Mouse (Mus musculus) embryo, embryonic 10.5 days (tissue): Measurements from ENCODE around the gene Nr1h3.

Source experiments
- DNase-seq: peaks from one replicate; pipeline ENCODE4 v3.0.0-alpha.2; 2015; ENCODE audit warnings: low spot score

Nr1h3 gene

DNA sequence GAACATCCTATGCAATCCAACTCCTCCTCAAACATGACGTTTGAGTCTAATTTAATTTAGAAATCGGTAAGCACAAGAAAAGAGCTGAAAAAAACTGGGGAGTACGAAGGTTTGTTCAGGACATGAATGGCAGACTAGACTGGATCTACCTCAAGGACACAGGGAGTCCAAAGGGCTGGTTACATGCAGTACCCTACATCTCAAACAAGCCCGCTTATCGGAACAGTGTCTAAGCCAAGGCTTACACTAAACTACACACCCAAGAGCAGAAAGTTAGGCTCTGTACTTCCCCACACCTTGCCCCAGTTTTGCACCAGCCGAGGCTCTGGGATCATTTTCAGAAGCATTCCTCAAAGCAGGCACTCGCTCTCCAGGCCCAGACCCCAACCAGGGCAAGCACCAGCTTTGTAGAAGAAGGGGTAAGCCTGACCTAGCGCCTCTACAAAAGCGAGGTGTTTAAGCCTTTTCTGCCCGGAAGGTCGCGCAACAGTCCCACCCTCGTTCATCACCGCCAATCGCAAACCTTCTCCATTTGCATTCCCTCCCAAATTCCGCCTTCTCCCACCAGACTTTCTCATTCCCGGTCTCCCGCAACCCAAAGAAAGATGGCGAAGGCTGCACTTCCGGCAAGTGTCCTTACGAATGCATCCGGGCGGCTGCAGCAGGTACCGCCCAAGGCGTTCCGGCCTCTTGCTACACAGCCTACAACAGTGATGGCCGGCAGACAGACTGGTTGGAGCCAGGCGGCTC lies at the start of gene Nr1h3, which contains the start of gene Acp2:
Gene Nr1h3, minus strand, starts transcription at position 613 of the 750 bp plus-strand sequence.
Gene Acp2, plus strand, starts transcription at position 664 of the 750 bp plus-strand sequence.
- DNase-seq = peak; percentile 96

DNA sequence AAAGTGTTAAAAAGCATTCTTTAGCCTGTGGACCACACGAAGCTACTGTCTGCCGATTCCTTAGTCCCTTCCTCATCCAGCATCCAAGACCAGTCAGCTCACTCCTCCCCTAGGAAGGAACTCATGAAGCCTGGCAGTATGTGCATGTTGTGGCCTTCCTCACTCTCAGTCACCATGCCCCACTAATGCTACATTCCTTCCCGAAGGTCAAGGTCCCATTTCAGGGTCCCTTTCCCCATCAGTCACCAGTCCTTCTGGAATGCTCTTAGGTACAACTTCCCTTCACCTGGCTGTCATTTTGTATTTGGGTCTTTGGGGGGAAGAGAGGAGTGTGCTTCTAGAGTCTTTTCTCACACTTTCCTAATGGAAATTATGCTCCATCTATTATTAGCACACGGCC lies 49.4 kb upstream of the Nr1h3 start:
- no peak for DNase-seq

DNA sequence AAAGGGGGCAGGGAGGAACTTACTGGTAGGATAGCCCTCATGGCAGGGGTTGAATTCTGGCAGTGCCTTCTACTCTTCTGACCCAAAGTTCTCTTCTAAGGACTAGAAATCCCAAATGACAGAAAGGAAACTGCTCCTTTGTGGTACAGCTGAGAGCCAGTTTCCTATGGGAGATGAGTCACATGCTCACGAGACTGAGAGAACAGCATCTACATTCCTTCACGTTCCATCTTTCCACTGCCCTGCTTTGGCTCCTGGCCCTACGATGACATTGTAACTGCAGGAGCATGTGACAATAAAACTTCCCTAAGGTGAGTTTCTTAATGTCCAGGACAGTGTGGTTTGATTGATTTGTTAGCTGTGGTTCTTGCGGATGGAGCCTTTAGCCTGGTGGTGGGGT lies 45.7 kb upstream of the Nr1h3 start:
- DNase-seq = no peak

DNA sequence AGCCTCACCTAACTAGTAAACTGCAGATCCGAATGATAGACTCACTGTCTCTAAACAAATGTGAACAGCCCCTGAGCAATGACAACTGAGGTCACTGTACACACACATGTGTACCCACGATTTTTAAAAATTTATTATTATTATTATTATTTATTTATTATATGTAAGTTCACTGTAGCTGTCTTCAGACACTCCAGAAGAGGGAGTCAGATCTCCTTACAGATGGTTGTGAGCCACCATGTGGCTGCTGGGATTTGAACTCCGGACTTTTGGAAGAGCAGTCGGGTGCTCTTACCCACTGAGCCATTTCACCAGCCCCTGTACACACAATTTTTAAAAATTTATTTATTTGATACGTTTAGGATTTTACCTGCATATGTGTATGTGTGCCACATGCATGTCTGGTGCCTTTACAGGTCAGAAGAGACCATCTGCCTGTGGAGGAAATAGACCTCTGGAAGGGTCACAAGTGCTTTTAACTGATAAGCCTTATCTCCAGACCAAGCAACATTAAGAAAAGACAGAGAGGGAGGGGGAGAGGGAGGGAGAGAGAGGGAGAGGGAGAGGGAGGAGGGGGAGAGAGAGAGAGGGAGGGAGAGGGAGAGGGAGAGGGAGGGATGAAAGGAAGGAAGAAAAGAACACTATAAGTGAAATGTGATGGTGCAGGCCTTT lies 42.1 kb upstream of the Nr1h3 start:
- DNase-seq = no peak

DNA sequence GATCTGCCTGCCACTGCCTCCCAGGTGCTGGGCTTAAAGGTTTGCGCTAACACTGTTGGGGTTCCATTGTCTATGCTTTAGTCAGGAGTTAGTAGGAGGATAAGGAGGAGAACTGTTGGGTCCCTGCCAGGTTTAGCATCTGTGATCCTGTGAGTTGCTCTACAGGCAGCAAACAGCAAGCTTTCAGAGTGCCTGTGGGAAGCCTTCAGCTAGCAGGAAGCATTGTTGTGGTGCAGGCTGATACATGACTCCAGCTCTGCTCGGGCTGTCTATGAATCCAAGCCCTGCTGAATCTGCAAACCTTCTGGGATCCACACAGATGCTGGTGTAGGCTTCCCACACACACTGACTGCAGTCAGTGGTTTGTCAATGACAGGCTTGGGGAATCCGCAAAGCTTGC lies 40.8 kb upstream of the Nr1h3 start:
- no peak for DNase-seq

DNA sequence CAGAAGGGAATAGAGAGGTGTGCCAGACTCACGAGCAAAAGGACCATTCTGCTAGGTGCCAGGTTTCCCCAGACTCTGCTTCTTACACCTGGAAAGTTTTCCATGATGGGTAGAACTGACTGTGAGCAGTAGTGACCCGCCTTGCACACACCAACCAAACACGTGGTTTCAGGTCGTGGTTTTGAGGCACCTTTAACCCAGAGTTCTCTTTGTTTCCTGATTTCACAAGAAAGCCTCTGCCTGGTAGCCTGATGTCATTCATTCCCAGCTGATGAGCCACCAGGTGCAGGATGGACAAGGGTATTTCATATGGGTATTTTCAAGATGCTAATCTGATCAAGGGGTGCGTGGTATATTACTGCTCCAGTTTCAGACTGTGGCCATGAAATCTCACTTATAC lies 39.9 kb upstream of the Nr1h3 start:
- no peak for DNase-seq

DNA sequence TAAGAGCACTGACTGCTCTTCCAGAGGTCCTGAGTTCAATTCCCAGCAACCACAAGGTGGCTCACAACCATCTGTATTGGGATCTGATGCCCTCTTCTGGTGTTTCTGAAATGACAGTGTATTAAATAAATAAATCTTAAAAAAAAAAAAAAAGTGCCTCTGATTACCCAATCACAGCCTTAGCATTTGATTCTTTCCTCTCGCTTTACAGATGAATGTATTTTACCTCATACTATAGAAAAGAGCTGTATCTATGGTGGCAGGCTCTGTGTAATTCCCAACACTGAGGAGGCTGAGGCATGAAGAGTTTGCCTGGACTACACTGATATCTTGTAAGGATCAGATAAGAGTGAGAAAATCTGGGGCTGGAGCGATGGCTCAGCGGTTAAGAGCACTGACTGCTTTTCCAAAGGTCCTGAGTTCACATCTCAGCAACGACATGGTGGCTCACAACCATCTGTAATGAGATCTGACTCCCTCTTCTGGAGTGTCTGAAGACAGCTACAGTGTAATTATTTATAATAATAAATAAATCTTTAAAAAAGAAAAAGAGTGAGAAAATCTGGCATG lies 35.0 kb upstream of the Nr1h3 start:
- peak; percentile 42 for DNase-seq

DNA sequence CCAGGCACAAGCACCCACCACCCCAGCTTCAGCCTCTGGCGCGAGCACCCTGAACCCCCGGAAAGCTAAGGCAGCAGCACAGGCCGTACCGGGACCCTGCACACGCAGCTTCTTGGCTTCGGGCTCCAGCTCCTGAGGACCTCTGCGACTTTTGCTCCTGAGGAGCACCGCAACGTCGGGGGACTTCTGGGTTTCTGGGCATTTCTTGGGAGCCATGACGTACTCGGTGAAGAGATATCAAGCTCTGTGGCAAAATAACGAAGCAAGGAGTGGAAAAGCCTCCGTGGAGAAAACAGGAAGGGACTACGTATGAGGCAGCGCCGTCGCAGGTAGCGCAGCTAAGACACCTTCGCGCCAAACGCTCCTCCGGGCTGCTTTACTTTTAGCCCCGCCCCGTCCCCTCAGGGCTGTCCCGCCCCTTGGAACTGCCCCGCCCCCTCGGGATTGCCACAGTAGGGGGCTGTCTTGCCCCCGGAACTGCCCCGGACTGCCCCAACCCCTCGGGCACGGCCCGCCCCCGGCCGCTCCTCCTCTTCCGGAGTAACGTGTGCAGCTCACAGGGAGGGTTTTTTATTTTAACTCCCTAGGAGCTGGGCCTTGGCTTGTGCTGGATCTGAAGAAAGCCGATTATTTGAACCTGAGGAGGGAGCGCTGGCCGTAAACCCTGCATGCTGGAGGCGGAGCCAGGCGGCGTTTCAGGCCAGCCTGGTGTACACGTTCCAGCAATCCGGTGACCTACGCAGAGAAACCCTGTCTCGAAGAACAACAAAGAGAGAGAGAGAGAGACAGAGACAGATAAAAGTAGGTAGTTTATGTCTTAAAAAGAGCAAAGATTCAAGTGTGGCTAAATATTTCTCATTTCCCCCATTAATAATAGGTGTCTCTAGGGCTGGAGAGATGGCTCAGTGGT lies 34.2 kb upstream of the Nr1h3 start, which contains the start of gene Ddb2:
Gene Ddb2, minus strand, starts transcription at position 382 of the 910 bp plus-strand sequence.
- DNase-seq = peak; percentile 97

DNA sequence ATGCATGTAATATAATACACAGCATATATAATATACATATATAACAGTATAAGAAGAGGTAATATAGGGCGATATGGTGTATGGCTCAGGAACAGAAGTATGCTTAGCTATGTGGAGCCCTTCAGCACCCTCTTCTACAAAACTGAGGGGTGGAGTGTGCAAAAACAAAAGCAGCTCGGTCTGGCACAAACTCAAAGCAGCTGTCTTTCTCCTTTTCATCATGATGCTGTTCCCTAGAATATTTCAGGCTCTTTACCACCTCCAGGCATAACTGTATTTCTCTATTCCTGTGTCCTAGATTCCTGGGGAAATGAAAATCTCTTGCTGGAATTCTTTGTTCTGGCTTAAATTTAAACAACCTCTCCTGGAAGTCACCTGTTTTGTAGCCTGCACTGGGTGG lies 27.1 kb upstream of the Nr1h3 start:
- no peak for DNase-seq

DNA sequence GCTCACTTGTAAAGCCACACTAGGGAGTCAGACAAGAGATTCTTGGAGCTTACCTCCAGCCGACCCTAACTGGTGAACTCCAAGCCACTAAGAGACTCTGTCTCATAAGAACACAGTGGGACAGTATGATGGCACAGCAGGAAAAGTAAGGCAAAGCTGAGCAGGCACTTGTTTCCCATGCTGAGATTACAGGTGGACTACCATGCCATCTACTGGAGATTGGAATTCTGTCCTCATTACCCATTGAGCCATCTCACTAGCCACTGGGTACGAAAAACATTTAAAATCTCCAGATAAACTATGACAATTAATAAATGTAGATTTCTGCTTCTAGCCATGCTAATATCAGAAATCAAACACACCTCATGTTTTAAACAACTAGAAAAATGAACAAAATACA lies 21.0 kb upstream of the Nr1h3 start:
- no peak for DNase-seq

DNA sequence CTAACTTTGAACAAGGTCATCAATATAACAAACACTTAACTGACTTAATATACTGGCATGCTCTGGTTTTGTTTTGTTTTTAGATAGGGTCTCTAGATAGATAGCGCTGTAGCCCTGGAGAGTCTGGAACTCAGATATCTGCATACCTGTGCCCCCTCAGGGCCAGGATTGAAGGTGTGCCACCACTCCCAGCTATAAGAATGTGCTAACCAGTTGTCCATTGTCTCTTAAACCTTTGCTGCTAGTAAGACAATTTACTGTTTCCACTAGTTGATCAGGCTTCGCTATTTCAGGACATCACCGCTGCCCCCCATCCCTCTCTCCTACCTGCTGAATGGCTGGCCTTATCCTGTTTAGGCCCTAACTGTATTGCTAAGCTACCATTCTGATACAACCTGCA lies 17.9 kb upstream of the Nr1h3 start:
- DNase-seq = no peak

DNA sequence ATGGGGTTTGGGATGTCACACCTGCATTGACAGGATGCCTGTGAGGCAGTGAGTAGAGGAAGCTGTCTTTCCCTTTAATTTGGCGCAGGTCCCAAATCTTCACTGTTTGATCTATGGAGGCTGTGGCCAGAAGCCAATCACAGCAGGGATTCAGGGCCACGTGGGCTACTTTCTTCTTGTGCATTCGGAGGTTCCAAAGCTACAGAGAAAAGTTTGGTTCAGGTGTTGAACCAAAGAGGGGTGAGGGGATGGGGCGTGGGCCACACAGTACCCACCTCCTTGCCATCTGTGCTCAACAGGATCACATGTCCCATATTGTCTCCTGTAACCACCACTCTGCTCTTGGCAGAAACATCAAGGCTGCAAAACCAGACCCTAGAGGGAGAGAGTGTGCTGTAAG lies 14.4 kb upstream of the Nr1h3 start:
- DNase-seq = no peak

DNA sequence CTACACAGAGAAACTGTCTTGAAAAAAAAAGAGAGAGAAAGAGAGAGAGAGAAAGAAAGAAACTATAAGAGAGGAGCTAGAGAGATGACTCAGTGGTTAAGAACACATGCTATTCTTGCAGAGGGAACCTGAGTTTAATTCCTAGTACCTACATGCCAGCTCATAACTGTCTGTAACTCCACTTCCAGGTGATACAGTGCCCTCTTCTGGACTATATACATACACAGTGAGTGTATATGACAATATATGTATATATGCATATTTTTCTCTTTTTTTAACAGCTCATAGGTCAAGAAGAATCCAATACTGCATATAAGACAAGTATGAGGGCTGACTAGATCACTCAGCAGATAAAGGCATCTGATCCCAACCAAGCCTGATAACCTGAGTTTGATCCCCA lies 10.7 kb upstream of the Nr1h3 start:
- DNase-seq = no peak

DNA sequence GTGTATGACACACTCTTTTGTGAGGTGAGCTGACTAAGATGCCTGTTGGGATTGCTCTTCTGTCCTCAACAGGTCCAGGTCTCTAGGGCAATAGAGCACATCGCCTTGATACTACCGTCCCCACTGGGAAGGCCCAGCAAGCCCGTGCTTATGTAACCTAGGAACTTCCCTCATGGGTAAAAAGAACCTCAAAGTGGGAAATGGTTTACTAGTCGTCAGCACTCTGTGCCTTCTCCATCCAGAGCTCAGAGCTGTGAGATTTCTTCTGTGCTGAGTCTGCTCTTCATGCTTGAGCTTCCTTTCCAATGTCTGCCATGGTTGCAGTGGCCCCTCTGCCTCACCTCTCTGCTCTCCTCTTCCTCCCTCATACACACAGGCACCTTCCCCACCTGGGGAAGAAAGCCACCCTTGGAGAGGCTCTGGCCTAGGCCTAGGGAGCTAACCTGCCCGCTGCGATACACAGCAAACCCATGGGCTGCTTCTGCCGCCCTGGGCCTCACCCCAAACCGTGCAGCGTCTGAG lies 3.7 kb upstream of the Nr1h3 start:
- DNase-seq = no peak

DNA sequence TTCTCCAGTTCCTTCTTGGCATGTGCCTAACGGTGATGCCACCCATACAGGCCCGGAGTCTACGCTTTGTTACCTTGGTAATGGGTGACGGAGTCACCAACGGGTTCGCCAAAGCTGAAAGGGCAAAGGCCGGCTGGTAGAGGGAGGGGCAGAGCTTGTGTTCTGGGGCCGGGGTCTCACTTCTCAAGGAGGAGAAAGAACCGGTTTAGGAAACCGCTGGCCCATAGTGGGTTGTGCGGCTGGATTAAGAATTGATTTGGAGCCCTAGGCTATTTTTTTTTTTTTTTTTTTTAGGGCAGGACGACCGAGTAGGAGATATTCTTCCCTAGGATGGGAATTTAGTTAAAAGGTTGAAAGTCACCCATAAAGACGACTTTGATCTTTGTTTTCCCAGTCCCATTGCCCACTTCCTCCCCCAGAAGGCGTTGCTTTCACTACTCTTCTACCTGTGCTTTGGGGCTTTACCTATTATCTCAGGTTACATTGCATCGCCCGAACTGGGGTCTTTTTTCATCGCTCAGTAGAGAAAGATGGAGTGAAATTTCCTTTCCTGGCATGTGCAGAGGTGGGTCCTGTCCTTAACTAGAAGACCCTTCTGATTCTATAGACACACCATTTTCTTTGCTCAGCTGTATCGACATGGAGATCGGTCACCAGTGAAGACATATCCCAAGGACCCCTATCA lies 480 bp upstream of the Nr1h3 start:
- peak; percentile 28 for DNase-seq

DNA sequence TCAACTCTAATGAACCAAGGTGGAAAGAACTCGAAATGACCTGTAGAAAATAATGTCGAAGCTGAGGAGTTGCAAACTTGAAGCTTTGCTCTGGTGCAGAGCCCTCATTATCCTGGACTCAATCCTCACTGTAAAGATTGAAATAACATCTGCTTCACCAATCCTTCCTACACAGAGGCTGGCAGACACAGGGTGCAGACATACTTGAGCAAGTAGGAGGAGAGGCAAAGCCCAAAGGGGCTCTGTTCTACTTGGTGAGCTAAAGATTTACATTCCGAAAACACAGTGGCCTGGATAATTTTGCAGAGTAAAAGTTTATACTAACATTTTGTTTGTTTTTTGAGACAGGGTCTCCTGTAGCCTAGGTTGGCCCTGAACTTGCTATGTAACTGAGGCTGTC lies 3.7 kb downstream of the Nr1h3 start:
- no peak for DNase-seq

DNA sequence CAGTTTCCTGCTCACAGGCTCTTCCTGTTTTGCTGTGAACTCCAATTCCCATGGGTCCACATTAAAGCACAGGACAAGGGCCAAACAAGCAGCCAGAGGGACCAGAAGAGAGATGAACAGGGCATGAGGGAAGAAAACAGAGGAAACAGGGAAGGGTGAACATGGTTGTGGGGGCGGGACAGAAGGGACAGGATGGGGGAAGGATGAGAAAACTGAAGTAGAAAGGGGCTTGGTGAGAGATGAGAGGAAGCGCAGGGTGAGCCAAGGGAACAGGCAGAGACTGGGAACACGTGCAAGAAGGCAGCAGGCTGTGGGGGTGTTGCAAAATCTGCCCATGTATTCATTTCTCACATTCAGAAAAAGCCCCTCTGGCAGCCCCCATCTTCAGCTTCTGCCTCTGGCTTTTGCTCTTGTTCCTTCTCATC lies 6.0 kb downstream of the Nr1h3 start:
- no peak for DNase-seq

DNA sequence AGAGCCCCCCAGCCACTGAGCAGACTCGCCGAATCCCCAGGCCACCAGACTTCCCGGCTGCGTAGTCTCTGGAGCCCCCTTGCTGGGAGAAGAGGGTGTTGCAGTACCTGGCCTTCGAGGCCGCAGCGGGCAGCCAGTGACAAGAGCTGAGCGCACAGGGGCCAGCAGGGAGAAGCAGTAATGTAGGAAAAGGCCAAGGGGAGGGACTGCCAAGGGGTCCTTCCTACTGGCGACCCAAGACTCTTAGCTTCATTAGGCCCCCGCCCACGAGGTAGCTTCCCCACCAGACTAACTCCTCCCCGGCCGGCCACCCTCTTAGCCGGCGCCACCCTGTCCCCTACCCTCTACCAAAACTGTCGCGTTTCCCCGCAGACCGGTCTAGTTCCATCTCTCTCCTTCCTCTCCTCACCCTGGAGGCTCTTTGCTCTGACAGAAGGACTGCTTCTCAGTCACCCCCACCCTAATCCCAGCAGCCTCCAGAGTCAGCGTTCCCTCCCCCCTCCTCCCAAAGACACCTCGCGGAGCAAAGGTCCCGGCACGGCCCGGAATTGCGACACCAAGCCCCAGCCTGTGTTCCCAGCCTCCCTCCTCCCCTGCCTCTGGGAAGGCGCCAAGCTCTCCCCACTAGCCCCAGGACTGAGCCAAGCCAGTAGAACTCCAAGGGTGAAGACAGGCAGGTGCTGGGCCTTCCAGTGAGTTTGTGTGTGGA lies 7.9 kb downstream of the Nr1h3 start:
- DNase-seq = peak; percentile 84

DNA sequence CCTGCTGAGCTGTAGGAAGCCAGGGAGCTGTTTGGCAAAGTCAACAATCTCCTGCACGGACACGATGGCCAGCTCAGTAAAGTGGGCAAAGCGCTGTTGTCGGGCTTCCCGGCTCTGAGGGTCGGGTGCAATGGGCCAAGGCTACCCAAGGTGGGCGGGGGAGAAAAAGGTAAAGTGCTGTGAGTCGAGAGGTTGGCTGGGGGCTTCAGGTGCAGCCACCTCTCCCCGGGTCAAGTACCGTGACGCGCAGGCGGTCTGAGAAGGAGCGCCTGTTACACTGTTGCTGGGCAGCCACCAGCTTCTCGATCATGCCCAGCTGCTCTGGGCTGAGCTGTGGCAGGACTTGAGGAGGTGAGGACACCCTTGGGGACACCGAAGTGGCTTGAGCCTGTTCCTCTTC lies 12.1 kb downstream of the Nr1h3 start:
- no peak for DNase-seq

DNA sequence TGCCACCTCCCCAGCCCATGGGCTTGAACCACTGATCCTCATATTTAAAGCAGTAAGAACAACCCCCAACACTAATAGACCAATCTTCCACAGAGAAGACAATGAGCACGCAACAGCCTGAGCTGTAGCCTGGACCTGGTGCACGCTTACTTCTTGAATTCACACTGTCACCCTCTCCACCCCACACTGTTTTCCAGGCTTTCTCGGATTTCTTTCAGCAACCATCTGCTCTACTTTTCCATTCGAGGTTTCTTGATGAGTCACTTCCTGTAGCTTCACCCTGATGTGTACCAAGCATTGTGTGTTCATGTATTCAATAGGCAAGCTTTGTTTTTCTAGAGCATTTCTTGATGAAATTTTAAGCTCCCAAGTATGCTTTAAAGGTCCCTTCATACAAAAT lies 15.2 kb downstream of the Nr1h3 start:
- no peak for DNase-seq

DNA sequence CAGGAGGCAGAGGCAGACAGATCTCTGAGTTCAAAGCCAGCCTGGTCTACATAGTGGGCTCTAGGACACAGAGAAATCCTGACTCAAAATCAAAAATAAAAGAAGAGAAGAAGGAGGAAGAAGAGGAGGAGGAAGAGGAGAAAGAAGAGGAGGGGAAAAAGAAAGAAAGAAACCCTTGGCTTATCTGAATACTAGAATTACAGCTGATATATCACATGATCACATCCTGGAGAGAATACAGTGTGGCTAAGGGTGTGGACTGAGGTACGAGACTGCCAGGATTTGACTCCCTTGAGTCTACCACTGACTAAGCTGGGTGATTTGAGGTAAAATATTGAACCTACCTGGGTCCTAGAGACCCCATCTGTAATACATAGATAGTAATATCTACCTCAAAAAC lies 16.4 kb downstream of the Nr1h3 start:
- no peak for DNase-seq
